ENCODE assay signal across 8 mouse cellular contexts in the genomic region with DNA sequence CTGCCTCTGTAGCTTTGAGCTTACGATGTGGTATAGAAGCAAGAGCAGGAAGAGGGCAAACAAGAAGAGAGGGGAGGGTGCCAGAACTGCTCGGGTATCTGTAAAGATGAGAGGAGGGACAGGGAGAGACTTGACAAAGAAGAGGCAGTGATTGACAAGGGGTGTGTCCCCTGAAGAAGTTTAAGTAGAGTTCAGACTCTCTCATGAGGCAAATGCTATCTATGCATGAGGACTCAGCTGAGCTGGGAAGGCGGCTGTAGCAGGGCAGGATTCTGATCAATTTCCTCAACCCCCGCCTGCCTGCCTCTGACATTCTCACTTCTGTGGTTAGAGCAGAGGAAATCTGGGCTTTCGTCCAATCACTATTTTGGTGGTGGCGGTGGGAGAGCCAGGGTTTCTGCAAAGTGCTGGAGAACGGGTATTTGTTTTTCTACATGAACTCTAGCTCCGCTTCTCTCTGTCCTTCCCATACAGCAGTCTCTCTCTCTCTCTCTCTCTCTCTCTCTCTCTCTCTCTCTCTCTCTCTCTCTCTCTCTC. TPM values are rescaled to one million over a fixed set of nuclear protein-coding genes. Genes with fewer than 3 reads are reported as not detected.
A peak's percentile ranks its signal among the peaks of the same experiment; 100 is the strongest.
DNase-seq lines count a peak whose midpoint lies in the region; ATAC-seq and TF ChIP-seq lines count a peak whose summit lies in the region.

No protein-coding gene starts in this region.

- ATAC-seq in embryonic facial prominence, embryonic 14.5 days (ENCODE audit: low read depth): peak; percentile 87
- peak; percentile 84 for ATAC-seq in limb, embryonic 14.5 days (ENCODE audit: low FRiP score, low read depth)
- peak; percentile 81 for ATAC-seq in midbrain, embryonic 16.5 days

- H3K4me1 ChIP-seq in embryonic facial prominence, embryonic 14.5 days (ENCODE audit: control insufficient read depth, insufficient read depth, low read length): peaks cover 16% of the 10 kb centered on the region
- H3K4me1 ChIP-seq in heart, embryonic 10.5 days: peaks cover 29% of the 10 kb centered on the region
- H3K4me1 ChIP-seq in limb, embryonic 14.5 days (ENCODE audit: control insufficient read depth, insufficient read depth, low read length): peaks cover 17% of the 10 kb centered on the region
- H3K4me1 ChIP-seq in midbrain, embryonic 16.5 days (ENCODE audit: control insufficient read depth, insufficient read depth, low read length): peaks cover 13% of the 10 kb centered on the region

- peak overlapping the region; percentile 49 for H3K4me2 ChIP-seq in embryonic facial prominence, embryonic 14.5 days (ENCODE audit: low read depth, low read length)
- peak overlapping the region; percentile 49 for H3K4me2 ChIP-seq in limb, embryonic 14.5 days (replicated peaks; ENCODE audit: low read depth, low read length, severe bottlenecking)
- peak overlapping the region; percentile 60 for H3K4me2 ChIP-seq in midbrain, embryonic 16.5 days (ENCODE audit: low read length)

- H3K27ac ChIP-seq in embryonic facial prominence, embryonic 14.5 days (replicated peaks; ENCODE audit: low read depth, low read length): peak overlapping the region; percentile 87
- H3K27ac ChIP-seq in heart, embryonic 10.5 days: peak overlapping the region; percentile 79
- peak overlapping the region; percentile 86 for H3K27ac ChIP-seq in limb, embryonic 14.5 days (replicated peaks; ENCODE audit: low read depth, low read length)
- peak overlapping the region; percentile 81 for H3K27ac ChIP-seq in midbrain, embryonic 16.5 days (ENCODE audit: low read length)

- H3K9ac ChIP-seq in embryonic facial prominence, embryonic 14.5 days (ENCODE audit: low read depth, low read length): peak overlapping the region; percentile 14
- H3K9ac ChIP-seq in limb, embryonic 14.5 days (ENCODE audit: low read depth, low read length, severe bottlenecking): peak overlapping the region; percentile 41
- H3K9ac ChIP-seq in midbrain, embryonic 16.5 days (ENCODE audit: low read depth, low read length): peak overlapping the region; percentile 30; the same call in 1 of the 2 replicates

- H3K27me3 ChIP-seq in embryonic facial prominence, embryonic 14.5 days (replicated peaks; ENCODE audit: control insufficient read depth, insufficient read depth, low read length): no peaks in the 10 kb centered on the region
- no peaks in the 10 kb centered on the region for H3K27me3 ChIP-seq in heart, embryonic 10.5 days (ENCODE audit: insufficient read depth, poor library complexity, severe bottlenecking)
- no peaks in the 10 kb centered on the region for H3K27me3 ChIP-seq in limb, embryonic 14.5 days (ENCODE audit: control insufficient read depth, insufficient read depth, low read length)
- H3K27me3 ChIP-seq in midbrain, embryonic 16.5 days (ENCODE audit: control insufficient read depth, insufficient read depth, low read depth, low read length): no peaks in the 10 kb centered on the region

- no peaks in the 10 kb centered on the region for H3K9me3 ChIP-seq in embryonic facial prominence, embryonic 14.5 days (ENCODE audit: control insufficient read depth, low read length)
- no peaks in the 10 kb centered on the region for H3K9me3 ChIP-seq in heart, embryonic 10.5 days
- no peaks in the 10 kb centered on the region for H3K9me3 ChIP-seq in limb, embryonic 14.5 days (ENCODE audit: control insufficient read depth, low read length)
- H3K9me3 ChIP-seq in midbrain, embryonic 16.5 days (replicated peaks; ENCODE audit: control insufficient read depth, low read length, poor library complexity, severe bottlenecking): no peaks in the 10 kb centered on the region

- no peak for TF ChIP-seq POLR2A in limb, embryonic 14.5 days (IDR thresholded peaks at IDR 0.05; ENCODE audit: borderline replicate concordance, extremely low read depth, insufficient read depth, insufficient read length)

- H3K4me3 ChIP-seq in embryonic facial prominence, embryonic 14.5 days (ENCODE audit: low read depth, low read length): peak overlapping the region; percentile 17
- peak overlapping the region; percentile 49 for H3K4me3 ChIP-seq in heart, embryonic 10.5 days
- peak overlapping the region; percentile 22 for H3K4me3 ChIP-seq in limb, embryonic 14.5 days (replicated peaks; ENCODE audit: low read length)
- H3K4me3 ChIP-seq in midbrain, embryonic 16.5 days (ENCODE audit: low read depth, low read length): peak overlapping the region; percentile 35

- H3K36me3 ChIP-seq in embryonic facial prominence, embryonic 14.5 days (ENCODE audit: control insufficient read depth, insufficient read depth, low read length): peaks cover 25% of the 10 kb centered on the region
- no peaks in the 10 kb centered on the region for H3K36me3 ChIP-seq in heart, embryonic 10.5 days
- H3K36me3 ChIP-seq in limb, embryonic 14.5 days (ENCODE audit: control insufficient read depth, insufficient read depth, low read length): peaks cover 19% of the 10 kb centered on the region
- H3K36me3 ChIP-seq in midbrain, embryonic 16.5 days (ENCODE audit: control insufficient read depth, insufficient read depth, low read length): no peaks in the 10 kb centered on the region

- WGBS in embryonic facial prominence, embryonic 14.5 days: 3% methylated on average over 8 of the region's 8 CpGs
- WGBS in heart, embryonic 10.5 days: 4% methylated on average over 8 of the region's 8 CpGs
- WGBS in limb, embryonic 14.5 days: 3% methylated on average over 7 of the region's 8 CpGs
- WGBS in midbrain, embryonic 16.5 days: 6% methylated on average over 8 of the region's 8 CpGs

- DNase-seq in embryo, embryonic 10 days (ENCODE audit: low spot score): peak; percentile 23
- no peak for DNase-seq in embryo, embryonic 9.5 days (ENCODE audit: extremely low spot score)
- peak; percentile 96 for DNase-seq in embryonic facial prominence, embryonic 14.5 days (ENCODE audit: low spot score)
- no peak for DNase-seq in heart, embryonic 10.5 days (ENCODE audit: low spot score)
- peak; percentile 67 for DNase-seq in kidney, adult 9 months
- DNase-seq in limb, embryonic 14.5 days (ENCODE audit: low spot score): peak; percentile 95
- no peak for DNase-seq in urinary bladder, postnatal 10 days (ENCODE audit: low spot score)

RNA-seq across cellular contexts. Expression of a gene that starts 7.5 kb away (rescaled TPM):
- polyA plus RNA-seq in embryonic facial prominence, embryonic 14.5 days (2014; fragmentation: Nextera tagmentation; extraction: Ambion mirVana): 60.2 and 64.0 TPM in 2 replicates
- polyA plus RNA-seq in heart, embryonic 10.5 days (2016; fragmentation: Nextera tagmentation; extraction: Ambion mirVana): 53.3 and 62.4 TPM in 2 replicates
- 87.2 and 111 TPM in 2 replicates for polyA plus RNA-seq in limb, embryonic 14.5 days (2012; rRNA removed)
- polyA plus RNA-seq in limb, embryonic 14.5 days (2014; fragmentation: Nextera tagmentation; extraction: Ambion mirVana): 68.7 and 72.5 TPM in 2 replicates
- polyA plus RNA-seq in midbrain, embryonic 16.5 days (2015; fragmentation: Nextera tagmentation; extraction: Ambion mirVana): 113 and 115 TPM in 2 replicates

RNA-seq across cellular contexts. Expression of a gene that starts 11.5 kb away (rescaled TPM):
- polyA plus RNA-seq in embryonic facial prominence, embryonic 14.5 days (2014; fragmentation: Nextera tagmentation; extraction: Ambion mirVana): 233 and 246 TPM in 2 replicates
- 390 and 470 TPM in 2 replicates for polyA plus RNA-seq in heart, embryonic 10.5 days (2016; fragmentation: Nextera tagmentation; extraction: Ambion mirVana)
- 148 and 151 TPM in 2 replicates for polyA plus RNA-seq in limb, embryonic 14.5 days (2012; rRNA removed)
- polyA plus RNA-seq in limb, embryonic 14.5 days (2014; fragmentation: Nextera tagmentation; extraction: Ambion mirVana): 216 and 234 TPM in 2 replicates
- polyA plus RNA-seq in midbrain, embryonic 16.5 days (2015; fragmentation: Nextera tagmentation; extraction: Ambion mirVana): 218 and 225 TPM in 2 replicates

RNA-seq across cellular contexts. Expression of a gene that starts 12.4 kb away (rescaled TPM):
- polyA plus RNA-seq in embryonic facial prominence, embryonic 14.5 days (2014; fragmentation: Nextera tagmentation; extraction: Ambion mirVana): 11.7 and 13.1 TPM in 2 replicates
- 2.6 and 2.8 TPM in 2 replicates for polyA plus RNA-seq in heart, embryonic 10.5 days (2016; fragmentation: Nextera tagmentation; extraction: Ambion mirVana)
- 8.6 and 11.7 TPM in 2 replicates for polyA plus RNA-seq in limb, embryonic 14.5 days (2012; rRNA removed)
- polyA plus RNA-seq in limb, embryonic 14.5 days (2014; fragmentation: Nextera tagmentation; extraction: Ambion mirVana): 10.1 and 10.6 TPM in 2 replicates
- polyA plus RNA-seq in midbrain, embryonic 16.5 days (2015; fragmentation: Nextera tagmentation; extraction: Ambion mirVana): 8.7 and 9.1 TPM in 2 replicates

RNA-seq across cellular contexts. Expression of a gene that starts 18.3 kb away (rescaled TPM):
- 44.3 and 53.0 TPM in 2 replicates for polyA plus RNA-seq in embryonic facial prominence, embryonic 14.5 days (2014; fragmentation: Nextera tagmentation; extraction: Ambion mirVana)
- polyA plus RNA-seq in heart, embryonic 10.5 days (2016; fragmentation: Nextera tagmentation; extraction: Ambion mirVana): 57.1 and 59.8 TPM in 2 replicates
- 133 and 152 TPM in 2 replicates for polyA plus RNA-seq in limb, embryonic 14.5 days (2012; rRNA removed)
- 55.7 and 67.2 TPM in 2 replicates for polyA plus RNA-seq in limb, embryonic 14.5 days (2014; fragmentation: Nextera tagmentation; extraction: Ambion mirVana)
- polyA plus RNA-seq in midbrain, embryonic 16.5 days (2015; fragmentation: Nextera tagmentation; extraction: Ambion mirVana): 44.4 and 49.5 TPM in 2 replicates

RNA-seq across cellular contexts. Expression of a gene that starts 25.1 kb away (rescaled TPM):
- polyA plus RNA-seq in embryonic facial prominence, embryonic 14.5 days (2014; fragmentation: Nextera tagmentation; extraction: Ambion mirVana): 64.2 and 74.3 TPM in 2 replicates
- 58.5 and 74.8 TPM in 2 replicates for polyA plus RNA-seq in heart, embryonic 10.5 days (2016; fragmentation: Nextera tagmentation; extraction: Ambion mirVana)
- 104 and 128 TPM in 2 replicates for polyA plus RNA-seq in limb, embryonic 14.5 days (2012; rRNA removed)
- polyA plus RNA-seq in limb, embryonic 14.5 days (2014; fragmentation: Nextera tagmentation; extraction: Ambion mirVana): 81.2 and 96.0 TPM in 2 replicates
- 105 and 112 TPM in 2 replicates for polyA plus RNA-seq in midbrain, embryonic 16.5 days (2015; fragmentation: Nextera tagmentation; extraction: Ambion mirVana)

Comparison
In these comparisons a context has a peak if more than half of its experiments do, and no peak if none do; other contexts are left out.
1. DNase-seq: peak in embryo, embryonic 10 days (single experiment), embryonic facial prominence, embryonic 14.5 days (single experiment), kidney, adult 9 months (single experiment) and limb, embryonic 14.5 days (single experiment); none in embryo, embryonic 9.5 days (single experiment), heart, embryonic 10.5 days (single experiment) and urinary bladder, postnatal 10 days (single experiment).
2. Peak in every context shown above with its lines, with median percentiles within 50 percentile points of each other: ATAC-seq, H3K27ac ChIP-seq, H3K4me2 ChIP-seq, H3K4me3 ChIP-seq and H3K9ac ChIP-seq.